11 mouse cellular contexts compared by ENCODE assay signal in genomic region chr9:61791435-61792064, GRCm38 (mm10).
A peak's percentile ranks its signal among the peaks of the same experiment; 100 is the strongest.
DNase-seq lines count a peak whose midpoint lies in the region; ATAC-seq and TF ChIP-seq lines count a peak whose summit lies in the region.
"Had no signal": no experiment of that assay in that cellular context is flagged by ENCODE, and none has a peak within 500 bp of the region (broad histone marks: within the 10 kb centered on the region; RNA-seq: fewer than 3 reads in every experiment).

No protein-coding gene starts in this region.

- no peak overlapping the region for H3K4me2 ChIP-seq in heart, embryonic 12.5 days
- H3K4me2 ChIP-seq: lung, embryonic 15.5 days; stomach, embryonic 15.5 days had no signal

- no peak overlapping the region for H3K27ac ChIP-seq in cerebellum, adult 2 months (ENCODE audit: insufficient read depth, low read length)
- H3K27ac ChIP-seq in heart, embryonic 12.5 days (ENCODE audit: poor library complexity, severe bottlenecking) = no peak overlapping the region
- H3K27ac ChIP-seq in gastrocnemius, adult 2 months = no peak overlapping the region
- H3K27ac ChIP-seq: lung, embryonic 15.5 days; stomach, embryonic 15.5 days had no signal

- WGBS in cerebellum, adult 2 months = 11% methylated on average over 11 of the region's 11 CpGs
- 77% methylated on average over 11 of the region's 11 CpGs for WGBS in heart, embryonic 12.5 days

- no peak for TF ChIP-seq CTCF in cerebellum, adult 2 months (IDR thresholded peaks at IDR 0.05; ENCODE audit: borderline replicate concordance, insufficient read depth, low read depth, low read length)
- TF ChIP-seq CTCF in gastrocnemius, adult 2 months (IDR thresholded peaks at IDR 0.05) = no peak

- no peak for TF ChIP-seq POLR2A in cerebellum, adult 2 months (IDR thresholded peaks at IDR 0.05; ENCODE audit: borderline replicate concordance, insufficient read depth, low read length)

- peak; percentile 16 for DNase-seq in R1 (ENCODE audit: low read depth, low spot score)
- peak; percentile 89 to 93 for DNase-seq in cerebellum, adult 2 months
- peak; percentile 60 to 78 for DNase-seq in layer of hippocampus, adult 18-20 months (ENCODE audit: low spot score in 2 of 2)
- DNase-seq in left cerebral cortex, postnatal 14 days (ENCODE audit: low spot score in 2 of 2) = peak; percentile 71 to 83
- DNase-seq in heart, adult 11 months = no peak
- no peak for DNase-seq in embryo, embryonic 11 days
- DNase-seq in gastrocnemius, adult 2 months = no peak
- DNase-seq: kidney, postnatal 4 days had no signal

- H3K9ac ChIP-seq in heart, embryonic 12.5 days = no peak overlapping the region
- H3K9ac ChIP-seq: lung, embryonic 15.5 days; stomach, embryonic 15.5 days had no signal

- no peaks in the 10 kb centered on the region for H3K36me3 ChIP-seq in heart, embryonic 12.5 days
- H3K36me3 ChIP-seq: lung, embryonic 15.5 days; stomach, embryonic 15.5 days had no signal

- H3K4me3 ChIP-seq in cerebellum, adult 2 months (replicated peaks; ENCODE audit: insufficient read depth, low read depth, low read length) = no peak overlapping the region
- H3K4me3 ChIP-seq in heart, embryonic 12.5 days = no peak overlapping the region
- H3K4me3 ChIP-seq in gastrocnemius, adult 2 months = no peak overlapping the region
- H3K4me3 ChIP-seq: lung, embryonic 15.5 days; stomach, embryonic 15.5 days had no signal

- peaks cover 12% of the 10 kb centered on the region; the same call in 1 of the 2 replicates for H3K4me1 ChIP-seq in cerebellum, adult 2 months (ENCODE audit: control insufficient read depth, insufficient read depth, low read length)
- no peaks in the 10 kb centered on the region for H3K4me1 ChIP-seq in heart, embryonic 12.5 days (replicated peaks)
- H3K4me1 ChIP-seq: stomach, embryonic 15.5 days had no signal

- peaks cover 4% of the 10 kb centered on the region; the same call in 1 of the 2 replicates for H3K9me3 ChIP-seq in heart, embryonic 12.5 days (replicated peaks)
- H3K9me3 ChIP-seq: lung, embryonic 15.5 days; stomach, embryonic 15.5 days had no signal

- intact Hi-C loops in left cerebral cortex, postnatal 14 days (cut with DNase I) = no loop called here
- intact Hi-C loops in gastrocnemius, adult 2 months (cut with DNase I) = no loop called here

- ATAC-seq in heart, embryonic 12.5 days (ENCODE audit: insufficient number of reproducible peaks, low FRiP score) = no peak

- H3K27me3 ChIP-seq in cerebellum, adult 2 months (ENCODE audit: control insufficient read depth, insufficient read depth, low read length) = no peaks in the 10 kb centered on the region
- peaks cover 4% of the 10 kb centered on the region; the same call in 1 of the 2 replicates for H3K27me3 ChIP-seq in heart, embryonic 12.5 days (replicated peaks)
- H3K27me3 ChIP-seq: lung, embryonic 15.5 days; stomach, embryonic 15.5 days had no signal

Comparison
In these comparisons a context has a peak if more than half of its experiments do, and no peak if none do; other contexts are left out.
1. DNase-seq: peak in R1 (single experiment), cerebellum, adult 2 months (2 of 2), layer of hippocampus, adult 18-20 months (2 of 2) and left cerebral cortex, postnatal 14 days (2 of 2); none in heart, adult 11 months (single experiment), embryo, embryonic 11 days (single experiment) and gastrocnemius, adult 2 months (single experiment).